8 mouse cellular contexts compared by ENCODE assay signal in the genomic region with DNA sequence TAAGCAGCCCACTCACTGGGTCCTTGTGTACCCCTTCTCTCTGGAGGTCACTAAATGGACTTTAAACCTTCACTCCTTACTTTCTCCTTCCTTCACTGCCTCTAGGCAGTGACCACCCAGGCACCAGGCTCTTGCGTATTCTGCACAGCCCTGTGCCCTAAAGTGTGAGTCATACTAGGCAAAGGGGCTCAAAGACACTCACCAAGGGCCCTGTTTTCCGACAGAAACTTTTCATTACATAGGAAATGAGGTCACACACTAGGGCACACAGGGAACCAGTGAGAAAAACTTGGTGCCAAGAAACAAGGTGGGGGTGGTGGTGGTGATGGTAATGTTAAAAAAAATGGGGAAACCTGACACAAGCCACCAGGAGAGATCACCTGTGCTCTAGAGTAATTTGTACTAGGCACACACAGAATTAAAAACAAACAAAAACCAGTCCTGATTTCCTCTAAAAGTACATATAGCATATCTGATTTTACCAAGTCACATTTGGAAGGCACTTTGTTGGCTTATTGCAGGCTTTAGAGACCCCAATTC. TPM values are rescaled to one million over a fixed set of nuclear protein-coding genes. Genes with fewer than 3 reads are reported as not detected.
DNase-seq lines count a peak whose midpoint lies in the region; ATAC-seq lines count a peak whose summit lies in the region.

No protein-coding gene starts in this region.

- no peak overlapping the region for H3K9ac ChIP-seq in heart, embryonic 15.5 days
- H3K9ac ChIP-seq in forebrain, embryonic 14.5 days (ENCODE audit: low read length), result no peak overlapping the region
- H3K9ac ChIP-seq in liver, embryonic 12.5 days, result no peak overlapping the region

- ATAC-seq in heart, embryonic 15.5 days (replicated peaks; ENCODE audit: insufficient number of reproducible peaks, insufficient read depth, low FRiP score, low read depth), result no peak
- ATAC-seq in forebrain, embryonic 14.5 days, result 0 out of 2 replicates have a peak, but pooled peaks have one; percentile 18
- ATAC-seq in liver, embryonic 12.5 days, result no peak

- no peaks in the 10 kb centered on the region for H3K9me3 ChIP-seq in heart, embryonic 15.5 days (replicated peaks)
- H3K9me3 ChIP-seq in forebrain, embryonic 14.5 days (replicated peaks; ENCODE audit: control insufficient read depth, low read length), result no peaks in the 10 kb centered on the region
- no peaks in the 10 kb centered on the region for H3K9me3 ChIP-seq in liver, embryonic 12.5 days (replicated peaks)

- H3K4me1 ChIP-seq in heart, embryonic 15.5 days (replicated peaks), result peaks cover 35% of the 10 kb centered on the region
- peaks cover 18% of the 10 kb centered on the region for H3K4me1 ChIP-seq in forebrain, embryonic 14.5 days (ENCODE audit: control insufficient read depth, insufficient read depth, low read length)
- peaks cover 23% of the 10 kb centered on the region; the same call in 1 of the 2 replicates for H3K4me1 ChIP-seq in liver, embryonic 12.5 days

- 64% methylated on average over 2 of the region's 2 CpGs for WGBS in heart, embryonic 15.5 days
- 55% methylated on average over 2 of the region's 2 CpGs for WGBS in forebrain, embryonic 14.5 days
- WGBS in liver, embryonic 12.5 days (ENCODE audit: insufficient replicate concordance), result 55% methylated on average over 2 of the region's 2 CpGs

- intact Hi-C loops in heart, postnatal 10 days (cut with DNase I), result no loop called here

- no peak overlapping the region for H3K4me3 ChIP-seq in heart, embryonic 15.5 days
- H3K4me3 ChIP-seq in forebrain, embryonic 14.5 days (ENCODE audit: low read depth, low read length), result no peak overlapping the region
- no peak overlapping the region for H3K4me3 ChIP-seq in liver, embryonic 12.5 days

- H3K36me3 ChIP-seq in heart, embryonic 15.5 days, result no peaks in the 10 kb centered on the region
- H3K36me3 ChIP-seq in forebrain, embryonic 14.5 days (ENCODE audit: control insufficient read depth, insufficient read depth, low read length), result no peaks in the 10 kb centered on the region
- no peaks in the 10 kb centered on the region for H3K36me3 ChIP-seq in liver, embryonic 12.5 days

- peak overlapping the region; percentile 57; the same call in 1 of the 2 replicates for H3K27ac ChIP-seq in heart, embryonic 15.5 days
- H3K27ac ChIP-seq in forebrain, embryonic 14.5 days (ENCODE audit: low read depth, low read length), result no peak overlapping the region
- H3K27ac ChIP-seq in liver, embryonic 12.5 days, result 0 out of 2 replicates have a peak overlapping the region, but pooled peaks have one; percentile 27

- no peak overlapping the region for H3K4me2 ChIP-seq in heart, embryonic 15.5 days
- no peak overlapping the region for H3K4me2 ChIP-seq in forebrain, embryonic 14.5 days (ENCODE audit: low read length)
- no peak overlapping the region for H3K4me2 ChIP-seq in liver, embryonic 12.5 days

- no peaks in the 10 kb centered on the region for H3K27me3 ChIP-seq in heart, embryonic 15.5 days
- H3K27me3 ChIP-seq in forebrain, embryonic 14.5 days (replicated peaks; ENCODE audit: control insufficient read depth, insufficient read depth, low read length), result no peaks in the 10 kb centered on the region
- no peaks in the 10 kb centered on the region for H3K27me3 ChIP-seq in liver, embryonic 12.5 days (replicated peaks)

- DNase-seq in heart, postnatal 10 days, result no peak
- peak; percentile 54 for DNase-seq in CD4-positive helper T cell, adult 2 months (ENCODE audit: low read depth, low spot score)
- DNase-seq in forebrain, embryonic 14.5 days (ENCODE audit: low spot score), result no peak
- DNase-seq in frontal cortex, postnatal 10 days (ENCODE audit: low spot score in 2 of 2), result no peak
- DNase-seq in right cerebral cortex, postnatal 25 days, result no peak
- DNase-seq in right cerebral cortex, postnatal 36 days (ENCODE audit: low spot score in 2 of 2), result no peak

RNA-seq across cellular contexts. Expression of gene Kremen1, which starts 35.3 kb away (rescaled TPM):
- polyA plus RNA-seq in heart, embryonic 15.5 days (2015; fragmentation: Nextera tagmentation; extraction: Ambion mirVana), result 24.0 and 29.3 TPM in 2 replicates
- 10 to 100 TPM; 73.4 to 80.7 TPM for total RNA-seq in heart, postnatal 10 days (2021)
- 2.6 and 3.3 TPM in 2 replicates for polyA plus RNA-seq in forebrain, embryonic 14.5 days (2014; fragmentation: Nextera tagmentation; extraction: Ambion mirVana)
- polyA plus RNA-seq in liver, embryonic 12.5 days (2016; fragmentation: Nextera tagmentation; extraction: Ambion mirVana), result 2.4 and 3.1 TPM in 2 replicates
